Mouse (Mus musculus): ENCODE data around the gene Olfr1491. TPM values are rescaled to one million over a fixed set of nuclear protein-coding genes. Genes with fewer than 3 reads are reported as not detected.

Gene Olfr1491
- total RNA-seq (2023), result not detected

DNA sequence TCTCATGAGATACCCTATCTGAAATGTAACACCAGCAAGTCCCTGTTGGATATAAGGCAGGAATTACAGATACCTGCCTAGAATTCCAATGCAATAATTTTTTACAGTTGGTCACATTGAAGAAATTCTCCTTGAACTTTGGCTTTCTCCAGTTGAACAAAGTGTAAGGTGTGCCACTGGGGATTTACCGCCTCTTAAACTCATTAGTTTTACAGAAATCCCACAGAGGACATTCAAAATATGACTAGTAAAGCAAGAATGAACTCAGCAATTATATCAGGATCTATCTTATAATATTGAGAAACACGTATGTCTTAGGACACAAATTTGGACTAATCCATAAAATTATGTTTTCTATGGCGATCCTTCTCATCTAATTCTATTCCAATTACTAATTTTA, at the start of gene Olfr1491:
TSS of gene Olfr1491 (plus strand) at position 301 of the 400 bp plus-strand sequence.

DNA sequence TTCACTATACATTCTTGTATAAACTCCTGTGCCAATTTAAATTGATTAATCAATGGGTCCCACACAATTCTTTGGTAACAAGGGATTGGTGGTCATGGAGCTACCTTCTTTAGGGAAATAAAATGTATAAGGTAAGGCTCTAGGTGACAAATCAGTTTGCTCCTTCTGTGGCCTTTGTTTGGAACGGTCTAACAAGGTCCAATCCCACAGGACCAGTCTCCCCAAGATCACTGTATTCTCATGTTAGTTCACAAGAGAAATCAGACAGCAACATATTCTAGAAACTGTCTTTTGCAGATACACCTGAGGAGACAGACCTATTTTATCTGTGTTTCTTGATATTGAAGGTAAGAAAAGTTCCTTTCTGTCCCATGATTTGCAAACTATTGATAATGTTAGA, 46.3 kb upstream of the Olfr1491 start, which contains the start of gene Olfr1490:
TSS of gene Olfr1490 (plus strand) at position 301 of the 400 bp plus-strand sequence.

DNA sequence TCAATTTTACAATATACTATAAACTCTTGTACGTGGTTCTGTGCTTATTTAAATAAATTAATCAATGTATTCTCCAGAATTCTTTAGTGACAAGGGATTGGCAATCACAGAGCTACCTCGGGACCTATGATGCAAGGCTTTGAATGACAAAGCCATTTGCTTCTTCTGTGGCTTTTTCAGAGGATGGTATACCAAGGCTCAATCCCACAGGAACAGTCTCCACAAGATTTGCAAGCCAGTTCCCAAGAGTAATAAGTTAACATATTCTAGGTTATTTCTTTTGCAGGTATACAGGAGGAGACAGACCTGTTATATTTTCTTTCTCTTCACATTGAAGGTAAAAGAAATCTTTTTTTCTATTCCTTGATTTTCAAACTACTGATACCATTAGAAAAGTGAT, 25.9 kb downstream of the Olfr1491 start, which contains the start of gene Olfr1493-ps1:
TSS of gene Olfr1493-ps1 (plus strand) at position 301 of the 400 bp plus-strand sequence.

DNA sequence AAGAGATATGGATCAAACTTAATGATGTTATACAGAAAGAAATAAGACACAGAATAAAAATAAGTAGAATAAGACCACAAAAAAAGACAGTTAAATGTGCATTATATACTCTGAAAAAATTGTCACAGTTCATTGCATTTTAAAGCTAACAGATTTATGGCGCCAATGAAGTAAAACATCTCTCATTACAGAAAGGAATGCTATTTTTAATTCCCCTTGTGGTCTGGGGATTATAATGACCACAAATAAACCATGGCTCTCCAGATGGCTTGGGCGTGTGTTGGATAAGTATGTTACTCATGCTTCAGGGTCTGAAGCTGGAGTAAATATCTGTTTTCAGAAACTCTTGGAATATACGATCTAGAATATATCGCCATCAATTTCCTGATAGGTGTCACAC, 42.4 kb downstream of the Olfr1491 start, which contains the start of gene Olfr1494:
TSS of gene Olfr1494 (plus strand) at position 301 of the 400 bp plus-strand sequence.

Other genes starting within 250 kb of the Olfr1491 start
- not detected for gene Olfr1472, start 241.2 kb upstream of the Olfr1491 start, total RNA-seq (2023)
- gene Olfr1474, start 227.7 kb upstream of the Olfr1491 start, total RNA-seq (2023), result not detected
- not detected for gene Olfr1475, start 217.1 kb upstream of the Olfr1491 start, total RNA-seq (2023)
- not detected for gene Olfr1477, start 196.7 kb upstream of the Olfr1491 start, total RNA-seq (2023)
- gene Olfr1480, start 169.4 kb upstream of the Olfr1491 start, total RNA-seq (2023), result not detected
- not detected for gene Olfr1484, start 113.8 kb upstream of the Olfr1491 start, total RNA-seq (2023)
- not detected for gene Olfr1487, start 79.9 kb upstream of the Olfr1491 start, total RNA-seq (2023)
- gene Olfr1489, start 65.6 kb upstream of the Olfr1491 start, total RNA-seq (2023), result not detected
- gene Olfr1490, start 46.2 kb upstream of the Olfr1491 start, total RNA-seq (2023), result not detected
- gene Olfr1493-ps1, start 26.0 kb downstream of the Olfr1491 start, total RNA-seq (2023), result not detected
- gene Olfr1494, start 42.5 kb downstream of the Olfr1491 start, total RNA-seq (2023), result not detected
- gene Olfr1495, start 67.3 kb downstream of the Olfr1491 start, total RNA-seq (2023), result not detected
- not detected for gene Olfr1496, start 80.6 kb downstream of the Olfr1491 start, total RNA-seq (2023)
- not detected for gene Olfr1497, start 100.9 kb downstream of the Olfr1491 start, total RNA-seq (2023)
- gene Olfr1499, start 122.2 kb downstream of the Olfr1491 start, total RNA-seq (2023), result not detected
- gene Olfr1500, start 133.2 kb downstream of the Olfr1491 start, total RNA-seq (2023), result not detected
- not detected for gene Olfr1501, start 153.4 kb downstream of the Olfr1491 start, total RNA-seq (2023)
- not detected for gene Olfr1502, start 164.5 kb downstream of the Olfr1491 start, total RNA-seq (2023)
- not detected for gene Olfr1504, start 200.7 kb downstream of the Olfr1491 start, total RNA-seq (2023)
- not detected for gene Olfr1505, start 216.3 kb downstream of the Olfr1491 start, total RNA-seq (2023)